Mouse (Mus musculus) liver, embryonic 13.5 days (tissue): ENCODE measurements around the gene Gm19410. TPM values are rescaled to one million over a fixed set of nuclear protein-coding genes. Genes with fewer than 3 reads are reported as not detected.

Experiments used
- ATAC-seq: fragments of 200-750 bp; cut with Nextera tagmentation; 2 replicates; pipeline ENCODE4 v1.8.0; 2017; ENCODE audit warnings: low read depth, mild to moderate bottlenecking, moderate number of reproducible peaks, moderate library complexity
- DNase-seq: peaks from one replicate; pipeline ENCODE4 v3.0.0; 2022
- H3K27ac ChIP-seq: fragments of 300-500 bp; sonication (generic); 2 replicates; pipeline ENCODE4 v1.5.1; 2015; ENCODE audit warnings: moderate library complexity, mild to moderate bottlenecking, inconsistent platforms
- H3K27me3 ChIP-seq: fragments of 300-500 bp; sonication (generic); 2 replicates; pipeline ENCODE4 v1.6.1; 2015; ENCODE audit warnings: mild to moderate bottlenecking, inconsistent platforms
- H3K36me3 ChIP-seq: fragments of 300-500 bp; sonication (generic); 2 replicates; pipeline ENCODE4 v1.6.1; 2015; ENCODE audit warnings: mild to moderate bottlenecking, inconsistent platforms
- H3K4me1 ChIP-seq: fragments of 300-500 bp; sonication (generic); replicated peaks from 2 replicates; pipeline ENCODE4 v1.6.1; 2015; ENCODE audit warnings: inconsistent platforms
- H3K4me2 ChIP-seq: fragments of 300-500 bp; sonication (generic); 2 replicates; pipeline ENCODE4 v1.6.1; 2015; ENCODE audit warnings: inconsistent platforms, mild to moderate bottlenecking, moderate library complexity
- H3K4me3 ChIP-seq: fragments of 300-500 bp; sonication (generic); replicated peaks from 2 replicates; pipeline ENCODE4 v1.5.1; 2015; ENCODE audit warnings: mild to moderate bottlenecking, inconsistent platforms
- H3K9ac ChIP-seq: fragments of 300-500 bp; sonication (generic); 2 replicates; pipeline ENCODE4 v1.6.1; 2015; ENCODE audit warnings: mild to moderate bottlenecking, inconsistent platforms
- H3K9me3 ChIP-seq: fragments of 300-500 bp; sonication (generic); replicated peaks from 2 replicates; pipeline ENCODE4 v1.6.1; 2016; ENCODE audit warnings: inconsistent platforms
- WGBS: fragments of 180-500 bp; shearing (Covaris S2); methylation state at CpG from one replicate; pipeline ENCODE4 v1.1.7; 2015; ENCODE audit not compliant: insufficient replicate concordance; 5-methylcytosine and 5-hydroxymethylcytosine counted together
- microRNA-seq: library from miRNA; unstranded; fragments of <30 nt; microRNA quantifications from one replicate; pipeline ENCODE4, GENCODE M21; 2016
- polyA plus RNA-seq: library from polyadenylated mRNA; unstranded; fragments of >200 nt; fragmentation: Nextera tagmentation; extraction: Ambion mirVana; gene quantifications from 2 replicates; pipeline ENCODE4 v1.2.1, GENCODE M21; 2015

Gm19410 gene
- polyA plus RNA-seq: 0.05 TPM in 2 replicates

- H3K4me3 ChIP-seq: peak within 1 kb of the TSS; percentile 31
- H3K4me2 ChIP-seq: peak within 1 kb of the TSS; percentile 51
- H3K27ac ChIP-seq: no peak within 1 kb of the TSS
- ATAC-seq (no peak), DNase-seq (no peak)
- 1% methylated on average over 35 of the region's 35 CpGs for WGBS
- H3K36me3 ChIP-seq: no peaks in the 10 kb centered on the region
- no peaks in the 10 kb centered on the region for H3K4me1 ChIP-seq
- peaks cover 24% of the 10 kb centered on the region for H3K27me3 ChIP-seq
- H3K9me3 ChIP-seq: no peaks in the 10 kb centered on the region
- no peak within 1 kb of the TSS for H3K9ac ChIP-seq
Measured at GRCm38 (mm10) chr8:35765499-35766193, at the start of gene Gm19410. Gm19410 (plus strand) TSS chr8:35765790.

- H3K27ac ChIP-seq: no peak overlapping the region
- no peak overlapping the region for H3K4me3 ChIP-seq
- H3K9ac ChIP-seq: no peak overlapping the region
- H3K27me3 ChIP-seq: no peaks in the 10 kb centered on the region
- ATAC-seq (no peak), DNase-seq (no peak)
- H3K4me1 ChIP-seq: no peaks in the 10 kb centered on the region
- H3K36me3 ChIP-seq: no peaks in the 10 kb centered on the region
- no peak overlapping the region for H3K4me2 ChIP-seq
- 48% methylated on average over 3 of the region's 3 CpGs for WGBS
- H3K9me3 ChIP-seq: no peaks in the 10 kb centered on the region
Measured at GRCm38 (mm10) chr8:35730776-35731175, 34.8 kb upstream of the Gm19410 start.

- Histone ChIP-seq H3K27me3 (no peaks in the 10 kb centered on the region), H3K4me3 (no peak overlapping the region), H3K36me3 (no peaks in the 10 kb centered on the region), H3K9me3 (no peaks in the 10 kb centered on the region), H3K4me2 (no peak overlapping the region), H3K27ac (no peak overlapping the region), H3K4me1 (no peaks in the 10 kb centered on the region), H3K9ac (no peak overlapping the region)
- DNase-seq: no peak
- no peak for ATAC-seq
- 50% methylated on average over 3 of the region's 3 CpGs for WGBS
Measured at GRCm38 (mm10) chr8:35735438-35735837, 30.2 kb upstream of the Gm19410 start.

- no peaks in the 10 kb centered on the region for H3K4me1 ChIP-seq
- H3K27me3 ChIP-seq: no peaks in the 10 kb centered on the region
- no peaks in the 10 kb centered on the region for H3K36me3 ChIP-seq
- no peak overlapping the region for H3K9ac ChIP-seq
- H3K4me3 ChIP-seq: no peak overlapping the region
- no peaks in the 10 kb centered on the region for H3K9me3 ChIP-seq
- ATAC-seq (no peak), DNase-seq (no peak)
- H3K4me2 ChIP-seq: no peak overlapping the region
- 73% methylated on average over 5 of the region's 5 CpGs for WGBS
- H3K27ac ChIP-seq: no peak overlapping the region
Measured at GRCm38 (mm10) chr8:35756202-35756601, 9.4 kb upstream of the Gm19410 start.

- Histone ChIP-seq H3K9me3 (no peaks in the 10 kb centered on the region), H3K36me3 (no peaks in the 10 kb centered on the region), H3K27me3 (peaks cover 24% of the 10 kb centered on the region), H3K4me1 (no peaks in the 10 kb centered on the region), H3K4me3 (peak overlapping the region; percentile 31; the same call in 1 of the 2 replicates), H3K4me2 (peak overlapping the region; percentile 51), H3K9ac (no peak overlapping the region), H3K27ac (no peak overlapping the region)
- no peak for ATAC-seq
- DNase-seq: no peak
- 6% methylated on average over 9 of the region's 9 CpGs for WGBS
Measured at GRCm38 (mm10) chr8:35765020-35765419, 570 bp upstream of the Gm19410 start.

GRCm38 (mm10) chr8:35773508-35773907, 7.9 kb downstream of the Gm19410 start:
- DNase-seq (no peak), ATAC-seq (no peak)
- Histone ChIP-seq H3K27me3 (no peaks in the 10 kb centered on the region), H3K9ac (no peak overlapping the region), H3K4me1 (no peaks in the 10 kb centered on the region), H3K4me3 (no peak overlapping the region), H3K36me3 (no peaks in the 10 kb centered on the region), H3K9me3 (no peaks in the 10 kb centered on the region), H3K4me2 (no peak overlapping the region), H3K27ac (no peak overlapping the region)
- WGBS: 47% methylated on average over 7 of the region's 7 CpGs

Small RNA genes lying within 50 kb of the gene (microRNA-seq; reads per million reads assigned to microRNA genes)
- not detected for gene Gm44474
